Mouse (Mus musculus) embryo, embryonic 10 days (tissue): Measurements from ENCODE around the gene Tsga10ip.
"Not testable (repeated sequence)": the region's sequence is repeated elsewhere in the genome, so short reads cannot be mapped to it uniquely, and the experiment has no call there.

ENCODE experiments used
- DNase-seq: peaks from one replicate; pipeline ENCODE4 v3.0.0-alpha.2; 2015; ENCODE audit warnings: low spot score

Tsga10ip gene

DNA sequence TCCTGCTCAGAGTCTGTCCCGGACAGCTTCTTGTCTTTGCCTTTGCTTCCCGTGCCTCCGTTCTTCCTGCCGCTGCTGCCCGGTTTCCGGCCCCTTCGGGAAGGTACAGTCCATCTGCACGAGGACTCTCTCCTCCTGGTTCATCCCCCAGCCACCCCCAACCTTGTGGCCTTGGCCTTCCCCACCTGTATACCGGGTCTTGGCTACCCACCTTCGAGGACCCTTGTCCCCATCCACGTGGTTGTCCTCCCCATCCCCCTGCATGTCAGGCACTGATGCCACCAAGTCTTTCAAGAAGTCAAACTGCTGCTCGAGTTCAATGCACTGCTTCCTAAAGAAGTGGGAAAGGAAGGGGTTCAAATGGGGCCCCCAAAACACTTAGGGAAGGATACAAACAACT, 21.2 kb upstream of the Tsga10ip start:
- no peak for DNase-seq

DNA sequence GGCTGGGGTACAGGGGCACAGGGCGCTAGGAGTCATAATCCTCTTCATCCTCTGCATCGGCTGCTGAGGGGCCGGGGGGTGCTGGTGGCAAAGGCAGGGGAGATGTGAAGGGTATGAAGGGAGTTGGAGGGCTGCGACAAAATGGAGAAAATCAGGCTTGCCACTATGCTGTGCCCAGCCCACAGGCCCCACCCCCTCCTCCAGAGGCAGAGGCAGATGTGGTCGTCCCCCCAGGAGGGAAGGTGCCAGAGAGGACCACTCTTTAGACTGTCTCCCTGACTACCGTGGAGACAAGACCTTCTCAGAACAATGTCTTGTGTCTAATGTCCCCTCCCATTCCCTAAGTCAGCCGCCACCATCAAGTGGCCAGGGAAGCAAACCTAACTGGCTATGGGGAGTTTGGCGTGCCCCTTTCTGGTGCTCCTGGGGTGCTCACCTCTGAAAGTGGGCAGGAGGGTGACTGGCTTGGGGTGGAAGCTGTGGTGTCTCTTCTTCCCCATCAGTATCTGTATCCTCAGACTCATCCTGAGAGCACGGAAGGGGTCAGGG, 20.6 kb upstream of the Tsga10ip start:
- no peak for DNase-seq

DNA sequence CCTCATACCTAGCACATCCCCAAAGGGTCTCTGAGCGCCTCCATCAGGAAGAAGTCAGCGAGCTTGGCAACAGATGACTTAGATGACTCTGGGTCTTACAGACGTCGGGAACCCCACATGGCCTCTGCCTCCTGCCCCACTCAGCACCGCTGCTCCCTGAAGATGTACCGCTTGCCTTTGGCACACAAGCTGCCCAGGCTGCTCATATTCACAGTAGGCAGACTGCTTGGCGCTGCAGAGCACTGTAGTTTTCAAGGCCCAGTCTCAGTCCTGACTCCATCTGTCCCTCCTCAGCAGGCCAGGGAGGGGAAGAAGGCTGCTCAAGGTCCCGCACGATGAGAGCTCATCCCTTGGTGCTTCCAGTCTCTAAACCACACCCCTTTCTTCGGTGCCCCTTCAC, 19.9 kb upstream of the Tsga10ip start:
- DNase-seq, result no peak

DNA sequence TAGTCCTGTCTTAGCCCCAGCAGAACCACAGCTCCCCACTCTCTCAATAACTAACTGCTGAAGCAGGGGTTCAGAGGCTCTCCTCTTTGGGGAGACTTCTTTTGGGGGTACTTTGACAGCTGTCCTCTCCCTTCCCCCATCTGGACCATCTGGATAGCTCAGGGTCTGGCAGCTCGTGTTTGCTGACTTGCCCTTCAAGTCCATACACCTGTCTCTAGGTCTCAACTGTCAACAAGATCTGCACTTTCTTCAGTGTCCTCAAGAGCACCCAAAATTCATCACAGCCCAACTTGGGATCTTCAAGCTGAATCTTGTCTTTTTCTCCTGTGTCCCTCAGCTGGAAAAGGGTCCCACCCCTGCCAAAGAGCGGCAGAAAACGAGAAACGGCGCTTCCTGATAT, 19.5 kb upstream of the Tsga10ip start:
- DNase-seq, result no peak

DNA sequence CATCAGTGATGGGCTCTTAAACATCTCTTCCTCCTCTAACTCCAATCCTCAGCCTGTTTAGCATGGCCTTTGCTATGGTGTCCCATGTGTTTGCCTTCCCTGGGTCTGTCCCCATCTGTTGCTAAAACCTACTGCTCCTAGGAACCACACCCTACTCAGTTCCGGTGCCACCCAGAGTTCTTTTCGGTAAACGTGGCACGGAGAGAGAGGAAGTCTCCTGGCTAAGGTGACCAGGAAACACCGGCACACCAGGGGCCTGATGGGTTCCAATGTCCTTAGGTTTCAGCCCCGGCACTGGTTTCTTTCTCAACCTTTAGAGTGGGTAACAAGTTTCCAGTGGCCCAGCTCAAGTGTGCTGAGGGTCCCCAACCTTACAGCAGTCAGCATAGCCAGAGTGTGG, 18.3 kb upstream of the Tsga10ip start:
- DNase-seq, result no peak

DNA sequence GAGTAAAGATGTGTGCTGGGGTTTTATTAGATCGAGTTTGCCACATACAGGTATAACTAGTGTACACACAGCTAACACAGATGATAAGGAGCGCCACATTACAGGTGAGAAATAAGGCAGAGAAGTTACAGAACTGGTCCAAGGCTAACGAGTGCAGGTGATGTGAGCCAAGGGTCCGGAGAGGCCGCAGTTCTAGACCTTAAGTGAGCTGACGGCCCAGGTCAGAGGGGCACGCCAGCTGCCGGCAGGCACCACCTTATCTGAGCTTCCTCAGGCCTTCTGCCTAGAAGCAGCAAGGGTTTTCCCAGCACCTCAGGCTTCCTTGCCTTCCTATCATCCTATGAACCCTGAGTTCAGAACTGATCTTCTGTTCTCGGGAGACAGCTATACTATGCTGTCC, 17.3 kb upstream of the Tsga10ip start:
- DNase-seq, result no peak

DNA sequence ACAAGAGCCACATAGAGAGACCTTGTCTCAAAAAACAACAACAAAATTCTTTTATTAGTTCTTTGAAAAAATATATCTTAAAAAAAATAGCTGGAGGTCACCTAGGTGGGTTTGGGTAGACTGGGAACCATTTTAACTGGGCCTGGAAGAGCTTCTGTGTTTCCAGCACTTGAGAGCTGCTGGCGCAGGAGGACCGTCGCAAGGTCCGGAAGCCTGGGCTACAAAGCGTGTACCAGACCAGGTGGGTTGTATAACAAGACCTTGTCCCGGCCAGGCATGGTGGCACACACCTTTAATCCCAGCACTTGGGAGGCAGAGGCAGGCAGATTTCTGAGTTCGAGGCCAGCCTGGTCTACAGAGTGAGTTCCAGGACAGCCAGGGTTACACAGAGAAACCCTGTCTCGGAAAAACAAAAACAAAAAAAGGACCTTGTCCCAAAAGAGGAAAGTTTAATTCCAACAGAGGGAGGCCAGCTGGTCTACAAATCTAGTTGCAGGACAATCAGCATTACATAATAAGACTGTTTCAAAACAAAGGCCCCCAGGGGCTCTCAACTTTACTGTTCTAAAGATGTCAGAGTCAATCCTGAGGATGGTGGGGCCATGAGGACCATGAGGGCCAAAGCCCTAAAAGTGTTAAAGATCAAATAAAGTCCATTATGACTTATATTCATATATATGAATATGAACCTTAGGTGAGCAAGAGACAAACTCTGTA, 16.6 kb upstream of the Tsga10ip start:
- no peak for DNase-seq

DNA sequence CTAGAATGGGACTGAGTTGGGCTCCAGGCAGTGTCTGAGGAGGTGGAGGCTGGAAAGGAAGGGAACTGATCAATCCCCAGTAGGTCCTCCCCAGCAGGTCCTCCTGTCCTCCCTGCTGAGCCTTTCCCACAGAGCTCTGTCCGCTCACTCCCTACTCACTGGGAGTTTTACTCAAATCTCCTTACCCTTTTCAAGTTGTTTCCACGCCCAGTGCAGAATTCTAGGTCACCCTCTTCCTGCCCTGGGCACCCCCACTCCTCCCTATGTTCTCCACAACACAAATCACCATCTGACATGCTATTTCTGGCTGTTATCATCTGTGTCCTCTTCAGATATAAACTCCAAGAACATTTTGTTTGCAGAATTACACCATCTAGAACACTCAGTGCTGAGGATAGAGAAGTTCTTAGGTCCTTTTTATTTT, 12.2 kb upstream of the Tsga10ip start:
- DNase-seq, result no peak

DNA sequence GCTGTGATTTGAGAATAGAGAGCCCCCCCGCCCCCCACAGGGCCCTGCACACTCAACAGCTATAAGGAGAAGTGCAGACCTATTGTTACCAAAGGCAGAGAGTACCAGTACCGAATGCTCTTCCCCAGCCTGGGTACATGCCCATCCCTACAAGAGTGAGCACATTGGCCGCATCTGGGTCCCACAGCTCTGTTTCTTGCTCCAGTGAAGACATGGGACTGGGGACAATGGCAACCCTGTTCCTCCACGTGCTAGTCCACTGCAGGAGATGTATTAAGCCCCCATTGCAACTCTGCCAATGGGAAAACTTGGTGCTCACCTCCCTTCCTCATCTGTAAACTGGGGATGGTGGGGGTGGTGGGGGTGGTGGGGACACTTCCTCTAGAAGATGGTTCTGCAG, 11.5 kb upstream of the Tsga10ip start:
- no peak for DNase-seq

DNA sequence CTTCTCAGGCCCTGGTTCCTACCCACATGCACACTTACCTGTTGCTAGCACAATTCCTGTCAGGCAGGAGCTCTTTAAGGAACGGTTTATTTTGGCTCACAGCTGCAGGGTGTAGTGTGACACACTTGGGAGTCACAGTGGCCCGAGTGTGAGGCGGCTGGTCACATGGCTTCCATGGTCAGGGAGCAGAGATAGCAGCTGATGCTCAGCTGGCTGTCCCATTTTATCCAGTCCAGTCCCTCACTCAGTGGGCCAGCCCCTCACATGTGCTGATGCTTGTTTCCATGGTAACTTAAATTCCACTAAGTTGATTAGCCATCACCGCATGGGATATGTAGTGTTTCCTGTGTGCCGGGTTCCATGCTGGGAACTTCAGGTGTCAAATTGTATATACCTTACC, 9.6 kb upstream of the Tsga10ip start:
- no peak for DNase-seq

DNA sequence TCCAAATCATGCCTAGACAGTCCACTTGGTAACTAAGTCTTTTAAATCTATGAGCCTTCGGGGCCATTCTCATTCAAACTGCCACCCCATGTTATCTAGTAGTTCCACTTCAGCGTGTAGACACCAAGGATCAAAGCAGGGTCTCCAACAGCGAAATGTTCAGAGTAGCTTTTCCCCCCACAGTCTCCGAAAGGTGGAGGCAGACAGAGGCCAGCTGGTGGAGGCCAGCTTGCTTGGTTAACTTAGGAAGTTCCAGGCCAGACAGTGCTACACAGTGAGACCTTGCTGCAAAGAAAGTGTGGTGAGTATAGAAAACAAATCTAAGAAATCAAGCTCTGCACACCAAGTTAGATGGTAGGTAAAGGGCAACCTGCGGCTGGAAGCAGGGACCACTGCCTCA, 8.3 kb upstream of the Tsga10ip start:
- DNase-seq, result no peak

DNA sequence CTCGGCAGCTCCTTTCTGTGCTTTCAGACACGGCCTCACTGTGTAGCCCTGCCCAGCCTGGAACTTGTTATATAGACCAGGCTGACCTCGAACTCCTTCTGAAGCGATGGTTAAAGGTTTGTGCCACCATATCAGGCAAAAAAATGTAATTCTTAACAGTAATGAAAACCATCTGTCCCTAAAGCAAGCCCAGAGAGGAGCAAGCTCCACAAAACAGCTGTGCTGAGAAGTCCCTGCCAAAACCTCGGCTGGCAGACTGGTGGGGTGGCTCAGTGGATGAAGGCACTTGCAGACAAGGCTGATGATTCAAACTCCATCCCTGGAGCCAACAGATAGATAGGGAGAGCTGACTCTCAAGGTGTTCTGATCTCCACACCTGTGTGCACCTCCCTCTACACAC, 6.7 kb upstream of the Tsga10ip start:
- DNase-seq, result no peak

DNA sequence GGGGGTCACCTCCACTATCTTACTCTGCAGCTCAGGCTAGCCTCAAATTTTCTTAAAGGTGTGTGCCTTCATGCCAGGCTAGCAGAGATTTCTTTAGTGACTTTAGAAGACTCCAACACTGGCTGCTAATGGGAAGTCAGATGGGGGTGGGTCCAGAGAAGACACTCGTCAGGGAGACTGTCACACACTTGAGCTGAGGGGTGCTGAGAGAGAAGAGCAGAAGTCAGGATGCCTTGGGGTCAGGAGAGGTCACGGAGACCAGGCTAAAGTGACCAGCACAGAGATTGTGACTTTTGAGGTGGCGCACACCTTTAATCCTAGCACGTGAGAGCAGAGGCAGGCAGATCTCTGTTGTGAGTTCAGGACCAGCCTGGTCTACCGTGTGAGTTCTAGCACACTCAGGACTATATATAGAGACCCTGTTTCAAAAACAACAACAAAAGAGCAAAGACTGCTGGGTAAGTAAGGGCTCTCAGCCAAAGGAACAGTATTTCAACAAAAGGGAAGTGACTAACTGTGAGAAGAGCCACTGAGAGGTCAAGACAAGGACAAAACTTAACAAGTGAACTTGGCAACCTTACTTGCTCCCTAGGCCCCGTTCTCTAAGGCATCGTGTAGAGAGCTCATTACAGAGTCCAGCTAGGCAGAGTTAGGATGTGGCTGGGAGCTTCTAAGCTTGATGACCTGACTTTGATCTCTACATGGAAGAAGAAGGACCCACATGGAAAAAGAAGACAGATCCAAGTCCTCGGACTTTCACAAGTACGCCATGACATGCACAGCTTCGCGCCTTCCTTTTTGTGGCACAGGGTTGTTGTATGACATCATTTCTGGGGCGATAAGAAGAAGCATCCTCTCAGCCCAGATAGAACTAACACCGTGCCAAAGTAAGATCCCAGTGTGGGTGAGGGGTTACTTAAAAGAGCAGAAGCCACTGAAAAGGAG, 6.0 kb upstream of the Tsga10ip start:
- no peak for DNase-seq

DNA sequence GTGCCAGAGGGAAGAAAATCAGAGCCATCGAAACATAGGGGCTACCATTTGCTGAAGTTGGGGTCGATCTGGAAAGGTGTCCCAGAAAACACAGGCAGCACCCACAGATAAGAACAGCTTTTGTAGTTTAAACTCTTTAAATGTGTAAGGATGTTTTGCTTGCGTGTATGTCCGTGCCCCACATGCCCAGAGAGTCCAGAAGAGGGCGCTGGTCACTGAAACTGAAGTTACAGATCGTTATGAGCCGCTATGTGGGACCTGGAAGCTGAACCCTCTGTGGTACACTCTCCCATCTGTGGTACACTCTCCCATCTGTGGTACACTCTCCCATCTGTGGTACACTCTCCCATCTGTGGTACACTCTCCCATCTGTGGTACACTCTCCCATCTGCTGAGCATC, 4.8 kb upstream of the Tsga10ip start:
- peak; percentile 82 for DNase-seq

DNA sequence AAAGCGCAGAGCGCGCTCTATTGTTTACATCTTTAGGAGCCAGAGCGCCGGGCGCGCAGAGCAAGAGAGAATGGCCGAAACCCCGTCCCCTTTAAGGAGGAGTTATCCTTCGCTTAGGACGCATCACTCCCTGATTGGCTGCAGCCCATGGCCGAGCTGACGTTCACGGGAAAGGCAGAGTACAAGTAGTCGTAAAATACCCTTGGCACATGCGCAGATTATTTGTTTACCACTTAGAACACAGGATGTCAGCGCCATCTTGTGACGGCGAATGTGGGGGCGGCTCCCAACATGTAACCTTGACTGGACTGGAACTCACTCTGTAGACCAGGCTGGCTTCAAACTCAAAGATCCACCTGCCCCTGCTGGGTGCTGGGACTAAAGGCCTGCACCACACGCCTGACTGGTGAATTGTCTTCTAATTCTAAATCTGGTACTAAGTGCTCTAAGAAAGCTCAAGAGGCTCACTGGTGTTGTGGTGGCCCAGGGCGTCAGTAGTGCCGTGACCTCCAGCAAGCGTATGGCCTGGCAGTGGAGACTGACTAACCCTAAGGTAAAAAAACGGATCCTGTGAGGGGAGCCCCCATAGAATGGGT, 4.3 kb upstream of the Tsga10ip start:
- peak; percentile 55 for DNase-seq

DNA sequence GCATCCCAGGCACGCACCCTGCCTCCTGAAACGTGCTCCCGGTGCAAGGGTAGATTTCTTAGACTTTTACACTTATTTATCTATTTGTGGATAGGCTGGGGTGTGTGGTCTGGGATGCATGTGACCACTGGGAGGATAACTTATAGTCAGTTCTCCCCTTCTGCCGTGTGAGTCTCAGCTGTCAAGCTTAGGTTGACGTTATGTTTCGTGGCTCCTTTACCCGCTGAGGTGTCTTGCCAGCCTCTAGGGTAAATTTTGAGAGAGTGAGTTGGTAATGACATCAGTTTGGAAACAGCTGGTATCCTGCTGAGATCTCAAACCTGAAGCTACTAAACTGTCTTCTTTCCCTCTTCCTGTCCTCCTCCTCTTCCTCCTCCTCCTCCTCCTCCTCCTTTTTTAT, 3.6 kb upstream of the Tsga10ip start:
- peak; percentile 16 for DNase-seq

DNA sequence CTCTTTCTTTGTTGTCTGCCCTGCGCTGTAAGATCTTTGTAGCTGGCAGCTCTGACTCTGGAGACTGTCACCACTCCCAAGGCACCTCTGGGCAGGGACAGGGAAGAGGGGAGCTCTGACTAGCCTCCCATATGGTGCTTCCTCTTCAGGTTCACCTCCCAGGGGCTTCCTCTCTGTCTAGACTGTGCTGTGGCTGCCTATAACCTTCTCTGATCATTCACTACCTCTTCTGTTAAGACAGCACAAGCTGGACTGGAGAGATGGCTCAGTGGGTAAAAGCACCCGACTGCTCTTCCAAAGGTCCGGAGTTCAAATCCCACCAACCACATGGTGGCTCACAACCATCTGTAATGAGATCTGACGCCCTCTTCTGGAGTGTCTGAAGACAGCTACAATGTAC, 1.3 kb downstream of the Tsga10ip start:
- not testable (repeated sequence) for DNase-seq

DNA sequence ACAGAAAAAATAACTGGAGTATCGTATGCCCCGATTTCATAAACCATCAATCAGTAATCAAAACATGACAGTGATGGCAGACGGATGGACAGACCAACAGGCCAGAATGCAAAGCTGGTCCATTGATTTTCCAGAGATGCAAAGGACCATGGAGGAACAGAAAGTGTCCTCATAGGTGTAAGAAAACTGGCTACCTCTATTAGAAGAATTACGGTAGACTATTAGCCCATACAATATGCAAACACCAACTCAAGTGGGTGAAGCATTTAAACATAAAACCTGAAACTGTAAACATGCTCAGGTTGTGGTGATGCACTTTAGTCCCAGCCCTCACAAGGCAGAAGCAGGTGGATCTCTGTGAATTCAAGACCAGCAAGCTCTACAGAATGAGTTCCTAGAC, 7.0 kb downstream of the Tsga10ip start:
- no peak for DNase-seq

DNA sequence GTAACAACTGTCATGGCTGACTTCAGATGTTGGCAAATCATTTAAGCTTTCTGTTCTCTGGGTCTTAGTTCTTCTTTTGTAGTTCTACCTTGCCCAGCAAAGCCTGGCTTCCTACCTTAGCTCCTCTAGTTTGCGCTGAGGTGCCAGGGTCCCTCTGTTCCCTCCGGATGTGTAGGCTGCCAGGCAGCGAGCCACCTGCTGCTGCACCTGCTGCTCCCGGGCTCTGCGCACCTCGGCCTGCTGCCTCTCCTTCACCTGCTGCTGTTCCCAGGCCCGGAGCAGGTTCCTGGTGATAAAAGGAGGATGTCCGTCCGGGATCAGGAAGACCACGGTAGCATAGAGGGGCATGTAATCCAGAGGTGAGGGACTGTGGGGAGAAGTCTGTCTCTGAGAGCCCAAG, 8.2 kb downstream of the Tsga10ip start:
- DNase-seq, result no peak

DNA sequence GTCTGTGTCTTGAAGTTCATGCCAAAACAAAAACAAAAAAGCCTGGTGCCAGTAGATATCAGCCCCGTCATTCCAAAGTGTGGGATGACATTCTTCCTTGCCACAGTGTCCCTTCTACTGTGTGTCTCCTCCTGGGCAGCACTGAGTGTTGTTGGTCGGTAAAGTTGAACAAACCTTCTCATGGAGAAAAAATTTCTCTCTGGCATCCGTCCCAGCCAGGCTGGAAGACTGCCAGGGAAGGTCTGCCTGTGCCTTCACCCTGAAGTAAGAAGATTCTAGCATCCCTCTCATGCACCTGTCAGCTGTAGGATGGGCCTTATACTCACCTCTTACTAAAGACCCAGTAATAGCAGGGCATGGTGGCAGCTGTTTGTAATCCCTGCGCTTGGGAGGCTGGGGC, 9.4 kb downstream of the Tsga10ip start:
- no peak for DNase-seq

DNA sequence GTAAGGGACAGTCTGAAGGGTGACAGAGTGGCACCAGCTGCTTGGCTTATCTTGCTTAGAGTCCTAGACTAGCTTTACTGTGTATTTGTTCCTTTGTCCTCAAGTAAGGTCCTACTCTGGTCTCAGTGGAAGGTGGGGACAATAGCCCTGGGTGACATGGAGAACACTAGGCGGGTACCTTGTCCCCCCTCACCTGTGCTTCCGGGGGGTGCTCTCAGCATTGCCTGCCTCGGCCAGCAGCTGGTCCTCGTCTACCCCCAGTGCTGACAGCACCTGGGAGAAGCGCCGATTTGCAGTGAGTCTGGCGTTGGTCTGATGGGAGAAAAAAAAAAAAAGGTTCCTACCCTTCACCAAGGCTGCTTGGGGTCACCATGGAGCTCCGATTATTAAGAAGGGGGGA, 11.9 kb downstream of the Tsga10ip start:
- DNase-seq, result no peak

DNA sequence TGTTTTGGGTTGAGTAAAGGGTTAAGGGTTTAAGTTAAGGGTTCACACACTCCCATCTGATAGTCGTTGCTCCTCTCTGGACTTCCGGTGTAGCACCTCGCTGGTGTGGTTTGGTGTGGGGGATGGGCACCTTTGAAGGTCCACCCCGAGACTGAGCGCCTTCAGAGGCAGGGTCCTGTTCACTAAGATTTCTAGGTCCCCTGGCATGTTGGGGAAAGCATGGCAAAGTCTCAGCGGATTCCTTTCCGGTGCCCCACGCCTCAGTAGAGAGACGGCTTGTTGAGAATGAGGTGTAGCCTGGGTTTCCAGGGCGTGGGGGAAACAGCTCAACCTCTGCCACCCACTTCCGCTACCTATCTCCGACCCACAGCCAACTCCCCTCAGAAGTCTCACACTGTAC, 12.7 kb downstream of the Tsga10ip start:
- DNase-seq, result peak; percentile 47
